Mouse (Mus musculus): ENCODE results near the gene Defa31.
"Not testable (repeated sequence)": the region's sequence is repeated elsewhere in the genome, so short reads cannot be mapped to it uniquely, and the experiment has no call there.

Defa31 gene

DNA sequence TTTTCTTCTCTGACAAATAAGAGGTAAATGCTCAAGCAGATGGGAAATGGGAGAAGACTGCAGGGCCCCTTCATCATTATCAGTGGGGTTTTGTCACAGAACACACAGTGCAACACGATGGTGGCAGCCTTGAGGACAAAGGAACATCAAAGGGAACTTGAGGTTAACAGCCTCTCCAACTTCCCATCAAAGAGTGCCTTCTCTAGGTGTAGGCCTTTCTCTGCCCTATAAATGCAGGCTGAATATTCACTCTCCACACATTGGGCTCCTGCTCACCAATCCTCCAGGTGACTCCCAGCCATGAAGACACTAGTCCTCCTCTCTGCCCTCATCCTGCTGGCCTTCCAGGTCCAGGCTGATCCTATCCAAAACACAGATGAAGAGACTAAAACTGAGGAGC is at the start of gene Defa31:
TSS of gene Defa31 (plus strand) at position 301 of the 400 bp plus-strand sequence.
- not testable (repeated sequence) for DNase-seq

GRCm38 (mm10) chr8:21161977-21162376 is 29.4 kb upstream of the Defa31 start, which contains the start of gene Defa22:
Defa22 (plus strand) TSS chr8:21162277.
- not testable (repeated sequence) for DNase-seq

GRCm38 (mm10) chr8:21201261-21201660 is 9.8 kb downstream of the Defa31 start, which contains the start of gene Gm15293:
Gm15293 (plus strand) TSS chr8:21201561.
- not testable (repeated sequence) for DNase-seq

Measured in thymus, postnatal 4 days (tissue).